Mouse (Mus musculus) adrenal gland, postnatal 36 days (tissue): ENCODE results near the gene Smarcd3. TPM values are rescaled to one million over a fixed set of nuclear protein-coding genes. Genes with fewer than 3 reads are reported as not detected.

Source experiments
- DNase-seq, 2 experiments: peaks; one replicate each; pipeline ENCODE4 v3.0.0; 2021; ENCODE audit warnings: mixed read lengths in 1 of 2
- long read RNA-seq, 2 experiments: library from polyadenylated mRNA; stranded (forward); transcript quantifications; one replicate each; pipeline ENCODE4 v2.0.0; 2021; ENCODE audit warnings: borderline sequencing depth in 2 of 2
- total RNA-seq, 2 experiments: library from RNA; stranded (reverse); gene quantifications; 2 replicates each; pipeline ENCODE4 v1.2.3; 2021

The Smarcd3 gene
- 10 to 100 TPM; 16.0 to 17.4 TPM for total RNA-seq
- long read RNA-seq, experiment 1, transcript Smarcd3-201 (13 exons, 1,735 nt): major isoform, 13 of 22 reads
- long read RNA-seq, experiment 1, partial matches to known transcripts: 2 of 22 reads
- long read RNA-seq, experiment 1, other reads (novel, unspliced or antisense): 6 of 22 reads
- long read RNA-seq, experiment 2, transcript Smarcd3-201 (13 exons, 1,735 nt): major isoform, 6 of 11 reads
- long read RNA-seq, experiment 2, partial matches to known transcripts: 2 of 11 reads
- long read RNA-seq, experiment 2, other reads (novel, unspliced or antisense): 2 of 11 reads

- DNase-seq: peak; percentile 59 to 75
These were observed at the start of gene Smarcd3 for GRCm38 (mm10) chr5:24623986-24624821. Smarcd3 (minus strand) TSS chr5:24624411.

- no peak for DNase-seq
These were observed 37.2 kb upstream of the Smarcd3 start for GRCm38 (mm10) chr5:24661457-24661856.

GRCm38 (mm10) chr5:24659708-24660423 lies 35.7 kb upstream of the Smarcd3 start:
- no peak for DNase-seq

GRCm38 (mm10) chr5:24657113-24657512 lies 32.9 kb upstream of the Smarcd3 start:
- DNase-seq: peak in 1 of 2 experiments; percentile 7

- no peak for DNase-seq
These were observed 30.3 kb upstream of the Smarcd3 start for GRCm38 (mm10) chr5:24654491-24654890.

GRCm38 (mm10) chr5:24652780-24653179 lies 28.6 kb upstream of the Smarcd3 start:
- DNase-seq: no peak

GRCm38 (mm10) chr5:24651768-24652752 lies 27.8 kb upstream of the Smarcd3 start:
- peak; percentile 86 to 89 for DNase-seq

GRCm38 (mm10) chr5:24651356-24651755 lies 27.1 kb upstream of the Smarcd3 start:
- no peak for DNase-seq

GRCm38 (mm10) chr5:24649701-24650100 lies 25.5 kb upstream of the Smarcd3 start:
- DNase-seq: no peak

GRCm38 (mm10) chr5:24649231-24649630 lies 25.0 kb upstream of the Smarcd3 start:
- DNase-seq: no peak

- DNase-seq: no peak
These were observed 21.2 kb upstream of the Smarcd3 start for GRCm38 (mm10) chr5:24645454-24645853.

- no peak for DNase-seq
These were observed 14.9 kb upstream of the Smarcd3 start for GRCm38 (mm10) chr5:24639081-24639480.

GRCm38 (mm10) chr5:24638131-24638530 lies 13.9 kb upstream of the Smarcd3 start:
- DNase-seq: no peak

- DNase-seq: no peak
These were observed 12.8 kb upstream of the Smarcd3 start for GRCm38 (mm10) chr5:24636987-24637386.

- DNase-seq: no peak
These were observed 11.4 kb upstream of the Smarcd3 start for GRCm38 (mm10) chr5:24635526-24636141.

- DNase-seq: no peak
These were observed 10.9 kb upstream of the Smarcd3 start for GRCm38 (mm10) chr5:24635093-24635492.

- DNase-seq: no peak
These were observed 5.5 kb upstream of the Smarcd3 start for GRCm38 (mm10) chr5:24629712-24630111.

- peak in 1 of 2 experiments; percentile 14 for DNase-seq
These were observed 560 bp upstream of the Smarcd3 start for GRCm38 (mm10) chr5:24624822-24625120.

GRCm38 (mm10) chr5:24623041-24623985 lies 898 bp downstream of the Smarcd3 start:
- no peak for DNase-seq
